Mouse (Mus musculus) spleen, adult 2 months (tissue): Measurements from ENCODE around the gene Rhou.

ENCODE experiments used
- CTCF ChIP-seq: fragments of 200-500 bp; IDR thresholded peaks from 2 replicates; pipeline ENCODE4 v1.5.1; 2011; ENCODE audit warnings: mild to moderate bottlenecking, inconsistent platforms; ENCODE audit not compliant: insufficient read depth, insufficient read length, insufficient replicate concordance; ENCODE audit errors: extremely low read depth
- POLR2A ChIP-seq: fragments of 200-500 bp; IDR thresholded peaks from 2 replicates; pipeline ENCODE4 v1.6.1; 2011; ENCODE audit warnings: low read depth, low read length, inconsistent platforms

- TF ChIP-seq CTCF (no peak), POLR2A (no peak)
Observed at GRCm38 (mm10) chr8:123645229-123645628, 8.5 kb upstream of the Rhou start.
